Mouse (Mus musculus) bone marrow, adult 2 months (tissue): ENCODE measurements around the gene Ablim1. TPM values are rescaled to one million over a fixed set of nuclear protein-coding genes. Genes with fewer than 3 reads are reported as not detected.

Source experiments
- H3K27ac ChIP-seq: fragments of 200-500 bp; 2 replicates; pipeline ENCODE4 v1.5.1; 2012; ENCODE audit warnings: low read depth, mild to moderate bottlenecking, control low read depth, inconsistent platforms, low read length; ENCODE audit not compliant: control insufficient read depth, poor library complexity, insufficient read depth
- H3K4me1 ChIP-seq: fragments of 200-500 bp; 2 replicates; pipeline ENCODE4 v1.6.1; 2011; ENCODE audit warnings: low read length; ENCODE audit not compliant: control insufficient read depth, insufficient read depth
- H3K4me3 ChIP-seq: fragments of 200-500 bp; replicated peaks from 2 replicates; pipeline ENCODE3; 2011; ENCODE audit warnings: mild to moderate bottlenecking, low read depth, low read length, control low read depth; ENCODE audit not compliant: control insufficient read depth
- CTCF ChIP-seq: fragments of 200-500 bp; IDR thresholded peaks from 2 replicates; pipeline ENCODE4 v1.5.1; 2011; ENCODE audit warnings: low read length, control low read depth; ENCODE audit not compliant: control insufficient read depth, insufficient read depth
- POLR2A ChIP-seq: fragments of 200-500 bp; IDR thresholded peaks from 2 replicates; pipeline ENCODE4 v1.6.1; 2011; ENCODE audit warnings: low read depth, mild to moderate bottlenecking, control low read depth, low read length, borderline replicate concordance; ENCODE audit not compliant: control insufficient read depth
- WGBS: fragments of 180-500 bp; shearing (Covaris S2); methylation state at CpG from one replicate; pipeline ENCODE4 v1.1.7; 2018; 5-methylcytosine and 5-hydroxymethylcytosine counted together
- polyA plus RNA-seq: library from polyadenylated mRNA; stranded (reverse); fragments of >200 nt; gene quantifications from 2 replicates; pipeline ENCODE4 v1.2.4, GENCODE M21; 2011; ENCODE audit warnings: low replicate concordance; ENCODE audit not compliant: missing spikeins, insufficient read depth, insufficient read length

The Ablim1 gene
- polyA plus RNA-seq, 1 experiment: 15.5 TPM

DNA sequence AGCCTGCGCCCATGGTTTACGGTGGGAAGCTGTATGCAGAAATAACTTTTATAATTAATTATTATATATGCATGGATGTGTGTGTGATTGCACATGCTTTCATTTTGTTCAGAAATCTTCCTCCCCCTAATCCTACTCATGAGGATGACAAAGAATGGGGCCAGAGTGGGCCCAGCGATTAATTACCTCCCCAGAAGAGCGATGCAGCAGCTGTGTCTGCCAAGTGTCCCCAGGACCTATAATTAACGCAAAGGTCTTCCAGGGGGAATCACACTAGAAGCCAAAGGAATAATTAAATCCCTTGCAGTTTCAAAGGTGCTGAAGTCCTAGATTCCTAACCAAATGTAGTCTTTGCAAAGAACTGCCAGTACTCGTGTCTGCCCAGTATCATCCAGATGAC lies 44.9 kb downstream of the Ablim1 start:
- H3K27ac ChIP-seq: no peak overlapping the region
- WGBS: 84% methylated on average over 6 of the region's 6 CpGs

DNA sequence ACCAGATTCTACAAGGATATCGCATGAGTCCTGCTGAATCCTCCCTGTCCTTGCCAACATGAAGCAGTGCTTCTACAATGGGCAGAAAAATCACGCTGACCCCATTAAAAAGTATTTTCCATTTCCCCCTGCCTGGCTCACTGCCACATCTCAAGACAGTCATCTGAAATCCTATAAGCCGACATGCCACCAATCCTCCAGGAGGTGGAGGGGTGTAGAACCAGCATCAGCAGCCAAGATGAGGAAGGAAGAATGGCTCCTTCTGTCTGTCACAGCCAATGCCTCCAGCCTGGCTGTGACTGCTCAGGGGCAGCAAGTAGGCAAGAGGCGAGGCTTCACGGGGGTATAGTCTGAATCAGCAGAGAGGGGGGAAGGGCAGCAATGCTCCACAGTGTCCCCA lies 47.2 kb downstream of the Ablim1 start:
- Histone ChIP-seq H3K4me3 (no peak overlapping the region), H3K27ac (no peak overlapping the region), H3K4me1 (no peaks in the 10 kb centered on the region; the same call in 1 of the 2 replicates)
- TF ChIP-seq CTCF (no peak), POLR2A (no peak)
- 41% methylated on average over 5 of the region's 5 CpGs for WGBS

More for the DNA sequence above, 44.9 kb downstream of the Ablim1 start:
- no peaks in the 10 kb centered on the region; the same call in 1 of the 2 replicates for H3K4me1 ChIP-seq
- no peak for TF ChIP-seq CTCF
- TF ChIP-seq POLR2A: no peak
- no peak overlapping the region for H3K4me3 ChIP-seq

DNA sequence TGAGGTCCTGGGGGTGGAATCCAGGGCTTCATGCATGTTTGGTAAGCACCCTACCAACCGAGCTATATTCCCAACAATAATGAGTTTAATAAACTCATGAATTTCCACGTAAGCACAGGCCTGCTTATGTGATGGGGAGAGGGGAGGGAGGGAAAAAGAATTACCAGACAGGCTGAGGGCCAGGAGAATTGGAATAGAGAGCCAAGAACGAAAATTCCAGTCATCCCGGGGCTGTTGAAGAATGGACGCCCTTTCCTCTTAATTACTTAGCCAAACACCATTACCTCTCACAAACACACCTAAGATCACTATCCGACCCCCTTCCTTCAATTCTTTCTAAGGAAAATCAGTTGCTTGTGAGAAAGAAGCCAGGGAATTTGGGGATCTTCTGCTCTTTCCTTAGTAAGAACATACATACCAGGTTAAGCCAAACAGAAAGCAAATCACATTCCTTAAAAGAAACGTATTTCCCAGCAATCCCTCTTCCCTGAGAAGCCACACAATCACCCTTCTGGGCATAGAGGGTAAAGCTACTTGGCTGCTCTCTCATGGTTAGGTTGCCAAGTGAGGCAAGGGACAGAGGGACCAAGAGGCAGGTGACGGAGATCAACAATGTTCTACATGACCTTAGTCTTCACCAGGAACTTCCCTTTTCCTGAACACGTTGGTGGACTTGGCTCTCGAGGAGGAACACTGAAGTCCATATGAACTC lies 48.2 kb downstream of the Ablim1 start:
- no peak overlapping the region for H3K27ac ChIP-seq
- H3K4me3 ChIP-seq: no peak overlapping the region
- H3K4me1 ChIP-seq: no peaks in the 10 kb centered on the region; the same call in 1 of the 2 replicates
- WGBS: 63% methylated on average over 10 of the region's 10 CpGs
- TF ChIP-seq POLR2A (no peak), CTCF (no peak)

DNA sequence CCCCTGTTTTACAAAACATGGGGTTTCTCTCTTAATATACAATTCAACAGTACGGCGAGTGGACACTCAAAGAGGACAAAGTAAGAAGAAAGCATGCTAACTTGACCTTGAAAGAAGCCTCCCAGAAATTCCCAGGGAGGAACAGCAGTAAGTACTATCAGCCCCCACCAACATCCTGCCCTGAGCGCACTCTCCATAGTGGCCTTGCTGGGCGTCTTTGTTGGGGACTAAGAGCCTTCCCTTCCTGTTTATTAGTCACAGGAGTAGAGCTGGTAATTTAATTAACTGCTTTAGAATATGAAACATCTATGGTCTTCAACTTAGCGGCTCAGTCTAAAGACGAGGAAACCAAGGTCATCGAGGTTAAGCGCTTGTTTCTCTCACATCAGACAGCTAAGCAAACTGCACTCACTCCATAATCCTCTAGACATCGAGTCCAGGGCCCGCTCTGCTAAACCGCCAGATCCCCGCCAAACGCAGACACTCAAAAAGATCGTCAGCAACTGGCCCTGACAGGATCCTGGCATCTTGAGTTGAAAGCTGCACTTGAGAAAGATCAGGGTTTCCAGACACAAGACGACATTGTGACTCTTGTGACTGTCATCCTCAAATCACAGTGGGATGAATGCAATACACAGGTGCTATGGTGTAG lies 50.3 kb downstream of the Ablim1 start:
- Histone ChIP-seq H3K27ac (no peak overlapping the region), H3K4me1 (no peaks in the 10 kb centered on the region; the same call in 1 of the 2 replicates), H3K4me3 (no peak overlapping the region)
- TF ChIP-seq POLR2A (no peak), CTCF (no peak)
- WGBS: 86% methylated on average over 15 of the region's 15 CpGs

DNA sequence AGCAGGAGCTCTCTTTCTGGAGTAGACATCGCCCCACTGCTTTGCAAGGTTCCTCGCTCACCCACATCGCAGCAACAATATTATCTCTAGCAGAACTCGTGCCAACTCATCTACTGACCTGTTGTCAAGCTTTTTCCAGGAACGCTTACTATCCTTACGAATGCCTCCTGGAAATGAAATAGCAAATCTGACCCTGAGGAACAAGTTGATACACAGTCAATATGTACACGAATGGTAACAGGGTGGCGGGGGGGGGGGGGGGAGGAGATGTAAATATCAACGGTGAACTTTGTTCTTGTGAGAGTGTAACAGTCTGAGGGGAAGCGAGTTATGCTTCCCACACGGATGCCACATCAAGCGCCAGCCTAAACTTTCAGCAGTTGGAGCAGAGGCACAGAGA lies 56.9 kb downstream of the Ablim1 start:
- Histone ChIP-seq H3K4me1 (no peaks in the 10 kb centered on the region; the same call in 1 of the 2 replicates), H3K27ac (no peak overlapping the region), H3K4me3 (no peak overlapping the region)
- WGBS: 82% methylated on average over 12 of the region's 12 CpGs
- no peak for TF ChIP-seq POLR2A
- no peak for TF ChIP-seq CTCF

DNA sequence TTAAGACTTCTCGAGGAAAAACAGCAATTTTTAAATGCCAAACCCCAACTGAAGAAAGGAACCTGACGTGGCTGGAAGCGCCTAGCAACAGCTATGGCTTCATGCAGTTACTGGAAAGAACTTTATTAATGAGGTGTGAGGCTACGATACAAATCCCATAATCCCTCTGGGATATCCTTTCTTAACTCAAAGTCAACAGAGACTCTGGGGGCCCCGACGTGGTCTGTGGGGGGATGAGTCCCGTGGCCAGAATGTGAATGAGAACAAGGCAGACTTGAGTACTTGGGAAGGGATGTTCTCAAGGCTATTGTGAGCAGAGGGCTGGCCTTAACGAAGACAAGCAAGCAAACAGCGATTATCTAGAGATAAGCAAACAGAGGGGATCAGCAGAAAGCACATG lies 58.1 kb downstream of the Ablim1 start:
- TF ChIP-seq CTCF (no peak), POLR2A (no peak)
- WGBS: 69% methylated on average over 9 of the region's 9 CpGs
- H3K27ac ChIP-seq: no peak overlapping the region
- no peaks in the 10 kb centered on the region; the same call in 1 of the 2 replicates for H3K4me1 ChIP-seq
- no peak overlapping the region for H3K4me3 ChIP-seq

DNA sequence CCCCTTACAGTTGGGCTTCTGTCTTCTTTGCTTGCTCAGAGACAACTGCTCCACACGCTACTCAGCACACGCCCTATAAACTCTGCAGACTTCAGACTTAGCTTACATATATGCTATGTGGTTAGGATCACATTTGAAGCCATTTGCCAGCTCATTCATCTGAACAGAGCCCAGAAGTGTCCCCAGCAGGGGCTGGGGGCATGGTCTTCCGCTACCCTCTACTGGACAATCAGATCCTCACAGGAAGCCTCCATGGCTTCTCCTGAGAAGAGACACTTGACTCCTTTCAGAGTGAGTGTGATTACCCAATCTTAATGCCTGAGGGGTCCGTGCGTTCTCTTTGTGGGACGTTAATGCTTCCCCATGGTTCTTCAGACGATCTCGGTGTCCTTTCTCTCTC lies 59.6 kb downstream of the Ablim1 start:
- TF ChIP-seq CTCF: no peak
- TF ChIP-seq POLR2A: no peak
- H3K4me1 ChIP-seq: no peaks in the 10 kb centered on the region; the same call in 1 of the 2 replicates
- no peak overlapping the region for H3K27ac ChIP-seq
- H3K4me3 ChIP-seq: no peak overlapping the region
- WGBS: 78% methylated on average over 8 of the region's 8 CpGs

DNA sequence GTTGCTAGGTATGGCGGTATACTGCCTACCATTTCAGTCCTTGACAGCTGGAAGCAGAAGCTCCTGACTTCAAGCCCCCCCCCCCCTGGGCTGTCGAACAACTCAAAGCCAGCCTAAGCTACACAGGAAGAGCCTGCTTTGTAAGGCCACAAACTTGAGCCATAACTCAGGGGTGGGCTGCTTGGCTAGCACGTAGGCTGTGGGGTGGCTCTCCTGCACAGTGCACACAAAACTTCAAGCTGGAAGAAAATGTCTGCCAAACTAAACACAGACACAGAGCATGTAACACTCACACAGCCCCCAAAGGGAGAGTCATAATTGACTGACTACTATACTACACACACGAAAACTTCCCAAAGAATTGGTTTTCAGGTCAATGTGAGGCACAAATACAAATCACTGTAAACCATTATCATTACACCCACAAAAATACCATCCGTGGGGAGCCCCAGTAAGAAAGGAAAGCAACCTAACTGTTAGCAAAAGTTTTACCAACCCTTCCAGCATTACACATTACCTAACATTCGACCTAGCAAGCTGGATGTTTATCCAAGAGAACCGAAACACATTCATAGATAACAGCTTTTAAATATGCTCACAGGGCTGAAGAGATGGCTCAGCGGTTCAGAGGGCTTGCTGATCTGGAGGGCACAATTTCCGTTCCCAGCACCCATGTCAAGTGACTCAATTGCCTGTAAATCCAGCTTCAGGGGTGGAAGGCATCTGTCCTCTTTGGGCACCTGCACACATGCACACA lies 61.8 kb downstream of the Ablim1 start:
- Histone ChIP-seq H3K27ac (no peak overlapping the region), H3K4me1 (no peaks in the 10 kb centered on the region; the same call in 1 of the 2 replicates), H3K4me3 (no peak overlapping the region)
- no peak for TF ChIP-seq CTCF
- TF ChIP-seq POLR2A: no peak
- WGBS: 66% methylated on average over 9 of the region's 9 CpGs
